Mouse (Mus musculus): Measurements from ENCODE around the gene Cnnm3. TPM values are rescaled to one million over a fixed set of nuclear protein-coding genes. Genes with fewer than 3 reads are reported as not detected.

The Cnnm3 gene
- total RNA-seq, 2 experiments from 2014 or later = 11.6 TPM

DNA sequence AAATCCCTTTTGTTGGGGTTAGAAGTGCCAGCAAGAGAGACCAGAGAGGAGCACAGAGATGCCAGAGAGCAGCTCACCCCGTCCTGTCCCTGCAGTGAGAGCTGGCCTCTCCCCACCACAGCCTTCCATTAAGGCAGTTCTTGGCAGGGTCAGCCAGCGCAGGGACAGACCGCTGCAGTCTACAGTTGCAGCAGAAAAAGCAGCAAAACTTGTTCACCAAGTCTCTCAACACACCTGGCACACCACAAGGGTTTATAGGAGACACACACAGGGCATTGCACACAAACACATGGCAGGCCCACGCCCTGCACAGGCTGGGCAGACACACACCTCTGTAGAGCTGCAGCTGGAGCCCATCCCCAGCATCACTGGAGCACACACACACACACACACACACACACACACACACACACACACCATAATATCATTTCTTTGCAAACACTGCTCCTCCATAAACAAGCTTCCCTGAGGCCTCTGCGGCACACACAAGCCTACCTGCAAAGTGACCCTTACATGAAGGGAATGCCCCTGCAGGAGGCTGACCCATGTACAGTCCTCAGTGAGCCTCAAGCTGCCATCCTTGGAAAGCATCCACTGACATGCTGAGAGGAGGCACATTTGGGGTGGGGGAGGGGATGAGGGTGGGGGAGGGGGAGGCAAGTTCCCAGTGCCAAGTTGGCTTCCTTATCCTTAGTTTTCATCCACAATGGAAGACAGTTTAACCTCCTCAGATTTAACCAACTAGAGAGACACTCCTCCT, 62.7 kb downstream of the Cnnm3 start:
- no peak for DNase-seq (ENCODE audit: low spot score)

DNA sequence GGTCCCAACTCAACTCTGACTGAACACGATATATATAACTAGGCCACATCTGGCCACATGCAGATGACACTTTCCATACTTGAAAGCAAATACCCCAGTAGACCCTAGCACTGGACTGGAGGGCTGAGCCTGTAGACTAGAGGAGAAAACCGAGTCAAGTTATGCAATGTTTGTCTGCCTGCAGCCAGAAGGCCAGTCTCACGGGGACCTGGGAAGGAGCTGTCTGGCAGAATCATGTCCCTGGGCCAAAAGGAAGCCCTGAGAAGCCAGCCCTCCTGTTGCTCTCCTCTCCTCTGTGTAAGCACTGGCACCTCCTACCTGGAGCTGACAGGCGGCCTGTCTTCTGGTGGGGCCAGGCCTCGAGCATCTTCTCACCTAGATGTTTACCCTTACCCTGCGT, 63.7 kb downstream of the Cnnm3 start:
- no peak for DNase-seq (ENCODE audit: low spot score)

DNA sequence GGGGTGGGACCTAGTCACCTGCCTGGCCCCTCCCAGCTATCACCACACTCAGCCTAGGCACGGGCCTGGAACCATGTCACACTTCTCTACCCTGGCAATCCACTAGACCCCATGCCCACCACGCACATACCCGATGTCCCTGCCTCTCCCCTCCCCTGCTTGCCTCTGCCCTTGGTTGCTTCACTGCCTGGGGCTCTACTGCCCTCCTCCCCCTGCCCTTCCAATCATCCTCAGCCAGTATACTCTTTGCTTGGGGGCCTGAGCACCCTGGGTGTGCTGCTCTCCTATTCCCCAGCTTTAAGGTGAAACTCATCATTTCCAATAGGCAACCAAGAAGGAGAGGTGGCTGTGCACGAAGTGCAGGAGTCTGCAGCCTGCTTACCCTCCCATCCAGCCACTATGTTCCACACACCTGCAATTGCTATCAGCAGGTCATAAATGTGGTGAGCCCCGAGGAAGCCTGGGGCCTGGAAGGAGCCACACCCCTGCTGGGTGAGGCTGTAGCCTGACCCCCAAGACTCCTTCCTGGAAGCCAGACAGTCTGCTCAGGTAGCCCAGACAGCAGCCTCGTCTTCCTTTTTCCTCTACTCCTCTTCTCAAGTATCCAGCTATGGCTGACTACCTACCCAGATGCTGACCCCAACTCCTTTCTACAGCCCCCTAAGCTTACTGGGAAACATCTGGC, 65.5 kb downstream of the Cnnm3 start:
- DNase-seq (ENCODE audit: low spot score) = no peak

Small RNA genes lying within 50 kb of the gene (microRNA-seq; reads per million reads assigned to microRNA genes)
- not detected for gene Gm47280

Other genes with a start within 250 kb of the Cnnm3 start
- gene Neurl3, start 237.2 kb upstream of the Cnnm3 start, total RNA-seq (2021) = under 1 TPM; 0.30 to 0.66 TPM
- gene Arid5a, start 204.1 kb upstream of the Cnnm3 start, total RNA-seq (2021) = 10 to 100 TPM in 1 of 2 experiments, 1 to 10 TPM in 1; 6.3 to 15.4 TPM
- 10 to 100 TPM; 31.9 to 40.6 TPM for gene Kansl3, start 142.7 kb upstream of the Cnnm3 start, total RNA-seq (2021)
- not detected for gene Fer1l5, start 139.6 kb upstream of the Cnnm3 start, total RNA-seq (2021)
- gene Lman2l, start 66.6 kb upstream of the Cnnm3 start, total RNA-seq (2021) = 10 to 100 TPM; 21.0 to 22.2 TPM
- 1 to 10 TPM; 7.6 to 8.2 TPM for gene Cnnm4, start 40.2 kb upstream of the Cnnm3 start, total RNA-seq (2021)
- 1,000 to 10,000 TPM; 3,219 to 3,282 TPM for gene Ankrd23, start 25.0 kb downstream of the Cnnm3 start, total RNA-seq (2021)
- 1,000 to 10,000 TPM; 1,348 to 1,458 TPM for gene Gm42417, start 27.6 kb downstream of the Cnnm3 start, total RNA-seq (2021)
- 1 to 10 TPM; 7.3 to 8.6 TPM for gene Ankrd39, start 35.6 kb downstream of the Cnnm3 start, total RNA-seq (2021)
- 1 to 10 TPM; 4.7 to 6.8 TPM for gene Sema4c, start 46.5 kb downstream of the Cnnm3 start, total RNA-seq (2021)
- gene Fam178b, start 171.3 kb downstream of the Cnnm3 start, total RNA-seq (2021) = under 1 TPM; 0.43 to 0.59 TPM
- gene Cox5b, start 179.6 kb downstream of the Cnnm3 start, total RNA-seq (2021) = 1,000 to 10,000 TPM; 1,366 to 1,435 TPM
- gene 4933424G06Rik, start 198.3 kb downstream of the Cnnm3 start, total RNA-seq (2021) = 1 to 10 TPM in 1 of 2 experiments, under 1 TPM in 1; 0.66 to 1.2 TPM
- 100 to 1,000 TPM; 138 to 147 TPM for gene Actr1b, start 202.6 kb downstream of the Cnnm3 start, total RNA-seq (2021)
- under 1 TPM; 0.19 to 0.73 TPM for gene Zap70, start 249.9 kb downstream of the Cnnm3 start, total RNA-seq (2021)

All from gastrocnemius, adult 18-20 months (tissue).